Mouse (Mus musculus): ENCODE measurements around the gene Ifi211.
"Not testable (repeated sequence)": the region's sequence is repeated elsewhere in the genome, so short reads cannot be mapped to it uniquely, and the experiment has no call there.

Ifi211 gene

DNA sequence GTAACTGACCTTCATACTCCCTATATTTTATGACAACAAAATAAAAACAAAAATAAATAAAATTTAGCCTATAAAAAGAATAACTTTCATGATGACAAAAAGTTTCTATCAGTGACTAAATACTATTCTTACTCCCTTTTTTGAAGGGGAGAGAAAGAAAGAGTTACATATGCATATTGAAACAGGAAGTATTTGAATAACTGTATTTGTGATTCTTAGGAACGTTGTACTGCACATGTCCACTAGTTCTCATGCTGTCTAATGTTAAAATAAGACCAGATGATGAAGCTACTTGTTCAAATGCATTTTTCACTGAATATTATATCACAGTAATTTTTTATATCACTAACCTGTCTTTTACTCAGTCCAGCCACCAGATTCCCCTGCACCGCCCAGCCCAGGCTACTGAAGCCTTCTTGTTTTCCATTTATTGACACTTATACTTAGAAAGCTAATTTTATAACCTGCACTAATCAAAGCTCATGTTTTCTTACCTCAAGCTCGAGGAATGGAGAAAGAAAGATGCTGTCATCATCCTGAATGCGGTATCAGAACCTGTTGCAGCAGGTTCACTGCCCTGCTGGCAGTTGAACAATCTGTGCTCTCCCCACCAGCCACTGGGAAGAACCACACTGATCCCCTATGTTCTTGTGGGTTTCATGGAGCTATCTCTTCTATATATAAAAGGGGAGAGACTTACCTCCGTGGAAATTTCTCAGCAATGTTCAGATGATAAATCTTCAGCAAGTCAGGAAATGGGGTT, 33.4 kb downstream of the Ifi211 start:
- not testable (repeated sequence) for DNase-seq (ENCODE audit: low spot score in 2 of 2)

GRCm38 (mm10) chr1:173878264-173878663, 34.6 kb downstream of the Ifi211 start:
- DNase-seq (ENCODE audit: low spot score in 2 of 2) = not testable (repeated sequence)

- DNase-seq (ENCODE audit: low spot score in 2 of 2) = not testable (repeated sequence)
Measured at GRCm38 (mm10) chr1:173877125-173877524, 35.7 kb downstream of the Ifi211 start.

- not testable (repeated sequence) for DNase-seq (ENCODE audit: low spot score in 2 of 2)
Measured at GRCm38 (mm10) chr1:173868586-173868985, 44.3 kb downstream of the Ifi211 start.

DNA sequence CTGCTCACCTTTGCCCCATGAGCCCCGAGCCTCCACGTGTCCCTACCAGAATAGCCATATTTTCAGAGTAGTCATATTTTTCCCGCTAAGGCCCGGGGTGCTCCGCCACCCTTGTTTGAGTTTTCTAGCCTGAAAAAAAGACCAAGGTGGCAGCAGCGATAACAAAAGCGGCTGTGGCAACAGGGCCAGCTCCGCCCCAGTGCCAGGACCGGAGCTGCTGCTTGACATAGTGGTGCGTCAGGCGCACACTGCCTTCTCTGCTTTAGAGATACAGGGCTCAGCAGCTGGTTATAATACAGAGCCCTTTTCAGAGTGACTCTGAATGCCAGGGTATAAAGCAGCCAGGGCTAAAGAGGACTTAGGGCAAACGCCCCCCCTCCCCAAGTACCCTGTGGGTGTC, 46.3 kb downstream of the Ifi211 start:
- peak in 1 of 2 experiments; percentile 58 for DNase-seq (ENCODE audit: low spot score in 2 of 2)

DNA sequence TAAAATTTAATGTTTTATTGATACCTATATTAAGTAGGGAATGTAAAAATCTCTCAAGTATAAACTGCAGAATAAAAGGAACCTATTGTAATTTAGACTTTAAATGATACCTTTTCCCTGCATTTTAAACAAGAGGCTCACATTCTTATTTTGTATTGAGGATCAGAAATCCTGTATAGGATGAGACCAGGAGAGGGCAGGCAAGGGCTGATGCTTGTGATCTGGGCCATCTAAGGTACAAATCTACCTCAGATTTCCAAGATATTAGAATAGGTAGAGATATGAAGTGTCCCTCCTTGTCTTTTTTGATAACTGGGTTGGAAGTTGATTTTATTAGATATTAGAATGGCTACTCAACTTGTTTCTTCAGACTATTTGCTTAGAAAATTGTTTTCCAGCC, 59.1 kb downstream of the Ifi211 start:
- not testable (repeated sequence) for DNase-seq (ENCODE audit: low spot score in 2 of 2)

DNA sequence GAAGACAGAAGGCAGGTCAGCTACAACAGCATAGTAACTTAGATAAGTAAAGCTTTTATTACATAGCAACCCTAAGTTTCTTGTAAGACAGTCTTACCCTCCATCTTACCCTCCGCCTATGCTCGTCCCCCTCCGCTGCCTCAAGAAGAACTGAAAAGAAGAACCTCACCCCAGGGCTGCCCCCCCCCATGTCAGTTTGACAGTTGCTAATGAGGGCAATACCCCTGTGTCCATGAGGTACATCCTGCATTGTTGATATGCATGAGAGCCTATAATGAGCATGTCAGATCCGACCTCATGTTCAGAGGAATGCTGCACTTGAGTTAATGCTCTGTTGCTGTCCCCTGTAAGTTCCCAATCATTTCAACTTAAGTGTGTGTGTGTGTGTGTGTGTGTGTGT, 60.0 kb downstream of the Ifi211 start:
- DNase-seq (ENCODE audit: low spot score in 2 of 2) = peak; percentile 50 to 71
